Mouse (Mus musculus): ENCODE results near the gene Ranbp17. TPM values are rescaled to one million over a fixed set of nuclear protein-coding genes. Genes with fewer than 3 reads are reported as not detected.

Ranbp17 gene
- total RNA-seq (2017): not detected in 2 replicates

DNA sequence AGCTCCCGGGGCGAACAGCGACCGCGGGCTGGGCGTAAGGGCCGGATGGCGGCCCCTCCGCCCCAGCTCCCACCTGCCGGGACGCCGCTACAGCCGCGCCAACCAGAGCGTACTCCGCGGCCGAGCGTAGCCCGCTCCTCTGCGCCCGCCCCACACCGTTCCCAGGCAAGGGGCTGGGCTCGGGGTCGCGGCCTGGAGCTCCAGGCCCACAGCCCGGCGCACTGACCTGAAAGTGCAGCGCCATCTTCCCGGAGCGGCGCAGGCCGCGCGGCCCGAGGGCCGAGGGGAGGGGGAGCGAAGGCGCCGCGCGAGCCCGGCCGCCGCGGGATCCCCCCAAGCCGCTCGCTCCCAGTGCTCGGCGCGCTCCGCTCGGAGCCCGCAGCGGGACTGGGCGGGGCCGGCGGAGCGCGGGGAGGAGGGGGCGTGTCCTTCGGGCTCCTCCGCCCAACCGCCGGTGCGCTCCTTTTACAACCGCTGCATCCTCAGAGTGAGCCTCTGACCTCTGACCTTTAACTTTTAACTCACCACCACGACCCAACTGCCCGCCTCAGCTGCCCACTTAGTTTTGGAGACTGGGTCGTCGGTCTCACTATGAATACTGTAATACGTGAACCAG lies at the start of gene Ranbp17:
Gene Ranbp17, minus strand, starts transcription at position 371 of the 616 bp plus-strand sequence.
- ATAC-seq (ENCODE audit: extremely low read depth, insufficient number of reproducible peaks, low FRiP score, poor library complexity, severe bottlenecking): no peak

DNA sequence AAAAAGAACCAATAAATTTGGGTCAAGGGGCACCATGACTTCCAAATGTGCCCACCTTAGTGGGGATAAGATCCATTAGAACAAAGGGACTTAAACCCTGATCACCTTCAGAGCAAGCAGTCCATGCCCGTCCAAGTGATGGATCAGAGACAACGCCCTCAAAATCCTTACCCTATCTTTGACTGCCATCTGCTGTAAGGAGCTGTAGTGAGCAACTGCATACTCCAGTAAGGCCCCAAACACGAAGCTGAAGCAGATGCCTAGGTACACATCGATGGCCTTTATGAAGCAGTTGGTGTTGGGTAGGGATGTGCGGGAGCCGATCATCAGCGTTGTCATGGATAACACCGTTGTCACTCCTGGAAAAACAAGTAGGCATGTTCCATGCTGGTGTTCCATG lies 40.6 kb upstream of the Ranbp17 start:
- no peak for ATAC-seq (ENCODE audit: extremely low read depth, insufficient number of reproducible peaks, low FRiP score, poor library complexity, severe bottlenecking)

- ATAC-seq (ENCODE audit: extremely low read depth, insufficient number of reproducible peaks, low FRiP score, poor library complexity, severe bottlenecking): no peak
Observed at GRCm38 (mm10) chr11:33550861-33551560, 37.5 kb upstream of the Ranbp17 start.

DNA sequence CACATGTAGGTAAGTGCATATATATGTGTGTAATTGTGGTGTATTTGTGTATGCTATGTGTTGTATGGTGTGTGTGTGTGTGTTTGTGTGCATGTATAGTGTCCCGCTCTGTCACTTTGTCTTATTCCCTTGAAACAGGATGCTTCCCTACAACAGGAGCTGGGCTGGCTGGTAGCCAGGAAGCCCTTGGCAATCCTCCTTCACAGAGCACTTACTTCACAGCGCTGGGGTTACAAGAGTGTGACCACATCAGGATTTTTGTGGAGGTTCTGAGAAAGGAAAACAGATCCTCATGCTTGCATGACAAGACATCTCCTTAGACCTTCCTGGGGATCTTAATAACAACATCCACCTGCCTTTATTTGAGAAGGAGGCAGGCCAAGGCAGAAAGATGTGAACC lies 33.8 kb upstream of the Ranbp17 start:
- ATAC-seq (ENCODE audit: extremely low read depth, insufficient number of reproducible peaks, low FRiP score, poor library complexity, severe bottlenecking): no peak

DNA sequence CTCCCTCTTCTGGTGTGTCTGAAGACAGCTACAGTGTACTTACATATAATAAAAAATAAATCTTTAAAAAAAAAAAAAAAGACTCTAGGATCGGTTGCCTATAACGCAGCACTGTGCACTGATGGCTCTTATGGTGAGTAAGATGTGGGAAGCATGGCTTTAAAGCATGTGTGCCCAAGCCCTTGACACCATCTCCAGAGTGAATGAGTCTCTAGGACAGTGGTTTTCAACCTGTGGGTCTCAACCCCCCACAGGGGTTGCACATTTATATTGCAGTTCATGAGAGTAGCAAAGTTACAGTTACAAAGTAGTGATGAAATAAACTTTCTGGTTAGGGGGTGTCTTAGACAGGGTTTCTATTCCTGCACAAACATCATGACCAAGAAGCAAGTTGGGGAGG lies 31.4 kb upstream of the Ranbp17 start:
- no peak for ATAC-seq (ENCODE audit: extremely low read depth, insufficient number of reproducible peaks, low FRiP score, poor library complexity, severe bottlenecking)

- ATAC-seq (ENCODE audit: extremely low read depth, insufficient number of reproducible peaks, low FRiP score, poor library complexity, severe bottlenecking): no peak
Observed at GRCm38 (mm10) chr11:33544121-33544520, 30.6 kb upstream of the Ranbp17 start.

DNA sequence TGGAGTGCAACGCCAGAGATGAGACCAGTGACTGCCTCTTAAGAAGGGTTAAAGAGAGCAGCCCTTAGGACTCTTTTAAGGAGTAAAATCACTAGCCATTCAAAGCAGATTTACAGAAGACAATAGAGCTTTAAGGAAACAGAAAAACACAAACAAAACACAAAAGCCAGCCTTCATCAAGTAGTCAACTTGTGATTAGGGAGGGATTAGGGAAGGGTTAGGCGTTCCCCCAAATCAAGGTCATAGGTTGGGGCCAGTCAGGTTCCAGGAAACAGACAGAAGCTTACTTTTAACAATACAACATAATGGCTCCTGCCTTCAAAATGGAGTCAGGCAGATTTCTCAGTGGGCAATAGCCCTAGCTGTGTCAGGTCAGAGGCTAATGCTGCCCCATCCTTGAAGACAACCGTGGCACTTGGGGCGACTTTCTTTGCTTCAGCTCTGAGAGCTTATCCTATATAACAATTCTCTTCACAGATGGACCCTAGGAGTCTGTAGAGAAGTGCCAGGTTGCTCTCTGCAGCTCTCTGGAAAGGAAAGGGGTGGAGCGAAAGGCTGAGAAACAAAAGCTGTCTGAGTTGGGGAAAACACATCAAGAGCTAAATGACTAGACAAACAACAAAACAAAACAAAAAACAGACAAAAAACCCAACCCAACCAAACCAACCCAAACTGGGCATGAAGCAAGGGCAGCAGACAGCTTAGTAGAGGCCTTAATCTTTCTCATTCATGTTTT lies 24.0 kb upstream of the Ranbp17 start:
- ATAC-seq (ENCODE audit: extremely low read depth, insufficient number of reproducible peaks, low FRiP score, poor library complexity, severe bottlenecking): no peak

- no peak for ATAC-seq (ENCODE audit: extremely low read depth, insufficient number of reproducible peaks, low FRiP score, poor library complexity, severe bottlenecking)
Observed at GRCm38 (mm10) chr11:33536636-33537035, 23.1 kb upstream of the Ranbp17 start.

DNA sequence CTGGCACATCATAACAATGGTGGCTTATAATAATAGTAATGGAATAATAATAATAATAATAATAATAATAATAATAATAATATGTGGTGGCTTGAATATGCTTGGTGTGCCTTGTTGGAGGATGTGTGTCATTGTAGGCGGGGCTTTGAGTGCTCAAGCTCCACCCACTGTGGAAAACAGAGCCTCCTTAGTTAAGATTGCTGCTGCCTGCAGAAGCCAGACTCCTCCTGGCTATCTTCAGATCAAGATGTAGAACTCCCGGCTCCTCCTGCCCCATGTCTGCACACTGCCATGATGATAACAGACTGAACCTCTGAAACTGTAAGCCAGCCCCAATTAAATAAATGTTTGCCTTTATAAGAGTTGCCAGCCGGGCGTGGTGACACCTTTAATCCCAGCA lies 21.0 kb upstream of the Ranbp17 start:
- no peak for ATAC-seq (ENCODE audit: extremely low read depth, insufficient number of reproducible peaks, low FRiP score, poor library complexity, severe bottlenecking)

- ATAC-seq (ENCODE audit: extremely low read depth, insufficient number of reproducible peaks, low FRiP score, poor library complexity, severe bottlenecking): no peak
Observed at GRCm38 (mm10) chr11:33533577-33533976, 20.0 kb upstream of the Ranbp17 start.

- no peak for ATAC-seq (ENCODE audit: extremely low read depth, insufficient number of reproducible peaks, low FRiP score, poor library complexity, severe bottlenecking)
Observed at GRCm38 (mm10) chr11:33529576-33529975, 16.0 kb upstream of the Ranbp17 start.

- no peak for ATAC-seq (ENCODE audit: extremely low read depth, insufficient number of reproducible peaks, low FRiP score, poor library complexity, severe bottlenecking)
Observed at GRCm38 (mm10) chr11:33512854-33513375, 631 bp downstream of the Ranbp17 start.

GRCm38 (mm10) chr11:33509401-33509800 lies 4.1 kb downstream of the Ranbp17 start:
- no peak for ATAC-seq (ENCODE audit: extremely low read depth, insufficient number of reproducible peaks, low FRiP score, poor library complexity, severe bottlenecking)

DNA sequence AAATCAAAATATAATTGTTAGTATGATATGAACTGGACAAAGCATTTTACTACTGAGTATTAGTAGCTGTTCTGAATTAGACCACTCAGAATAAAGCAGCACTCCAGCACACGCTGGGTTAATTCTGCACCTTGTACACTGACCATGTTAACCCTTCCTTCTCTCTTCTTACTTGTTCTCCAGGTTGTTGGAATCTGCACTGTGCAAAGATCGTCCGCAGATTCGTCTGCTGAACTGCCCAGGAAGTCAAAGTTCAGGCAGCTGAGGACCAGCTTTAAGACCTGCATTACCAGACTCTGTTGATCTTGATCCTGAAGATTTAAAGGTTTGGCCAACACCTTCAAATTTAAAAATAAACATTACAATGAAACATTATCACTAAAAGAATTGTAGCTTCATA lies 27.8 kb downstream of the Ranbp17 start:
- ATAC-seq (ENCODE audit: extremely low read depth, insufficient number of reproducible peaks, low FRiP score, poor library complexity, severe bottlenecking): no peak

- ATAC-seq (ENCODE audit: extremely low read depth, insufficient number of reproducible peaks, low FRiP score, poor library complexity, severe bottlenecking): no peak
Observed at GRCm38 (mm10) chr11:33480410-33480809, 33.1 kb downstream of the Ranbp17 start.

DNA sequence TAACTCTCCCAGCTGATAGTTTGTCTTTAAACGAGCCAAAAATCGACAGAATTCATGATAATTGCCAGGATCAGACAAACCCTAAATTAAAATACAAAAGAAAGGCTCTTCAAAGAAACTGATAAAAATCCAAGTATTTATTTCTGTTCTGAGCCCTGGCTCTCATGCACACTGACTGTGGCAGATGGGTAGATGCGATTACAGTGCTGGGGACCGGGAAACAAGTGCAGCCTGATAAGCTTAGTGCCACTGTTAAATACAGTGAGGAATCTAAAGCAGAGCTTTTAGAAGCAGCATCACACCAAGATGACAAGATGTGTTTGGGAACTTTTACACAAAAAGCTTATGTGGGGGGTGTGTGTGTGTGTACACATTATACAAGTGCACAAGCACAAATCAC lies 34.3 kb downstream of the Ranbp17 start:
- no peak for ATAC-seq (ENCODE audit: extremely low read depth, insufficient number of reproducible peaks, low FRiP score, poor library complexity, severe bottlenecking)

GRCm38 (mm10) chr11:33476634-33477033 lies 36.9 kb downstream of the Ranbp17 start:
- no peak for ATAC-seq (ENCODE audit: extremely low read depth, insufficient number of reproducible peaks, low FRiP score, poor library complexity, severe bottlenecking)

- ATAC-seq (ENCODE audit: extremely low read depth, insufficient number of reproducible peaks, low FRiP score, poor library complexity, severe bottlenecking): no peak
Observed at GRCm38 (mm10) chr11:33461172-33461571, 52.4 kb downstream of the Ranbp17 start.

GRCm38 (mm10) chr11:33454069-33454468 lies 59.5 kb downstream of the Ranbp17 start:
- no peak for ATAC-seq (ENCODE audit: extremely low read depth, insufficient number of reproducible peaks, low FRiP score, poor library complexity, severe bottlenecking)

DNA sequence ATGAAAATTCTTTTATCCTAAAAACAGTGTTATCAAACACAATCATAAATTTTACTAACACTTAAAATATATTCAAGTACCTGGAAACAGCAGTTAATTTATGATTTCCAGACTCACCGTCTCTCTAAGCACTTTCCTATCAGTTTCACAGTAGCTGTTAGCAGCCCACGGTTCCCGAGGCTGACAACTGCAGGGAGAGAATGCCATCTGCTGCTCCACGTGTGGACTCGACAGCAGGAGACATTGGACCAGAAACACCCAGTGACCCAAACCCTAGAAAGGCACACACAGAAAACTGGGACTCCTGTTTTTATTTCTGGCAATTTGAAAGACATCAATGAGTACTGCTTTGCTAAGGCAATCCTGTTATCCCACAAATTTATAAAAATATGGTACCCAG lies 79.7 kb downstream of the Ranbp17 start:
- no peak for ATAC-seq (ENCODE audit: extremely low read depth, insufficient number of reproducible peaks, low FRiP score, poor library complexity, severe bottlenecking)

Data from neutrophil, adult 5-6 weeks (primary cell).